Mouse (Mus musculus): Measurements from ENCODE around the gene Ptrh1.

DNA sequence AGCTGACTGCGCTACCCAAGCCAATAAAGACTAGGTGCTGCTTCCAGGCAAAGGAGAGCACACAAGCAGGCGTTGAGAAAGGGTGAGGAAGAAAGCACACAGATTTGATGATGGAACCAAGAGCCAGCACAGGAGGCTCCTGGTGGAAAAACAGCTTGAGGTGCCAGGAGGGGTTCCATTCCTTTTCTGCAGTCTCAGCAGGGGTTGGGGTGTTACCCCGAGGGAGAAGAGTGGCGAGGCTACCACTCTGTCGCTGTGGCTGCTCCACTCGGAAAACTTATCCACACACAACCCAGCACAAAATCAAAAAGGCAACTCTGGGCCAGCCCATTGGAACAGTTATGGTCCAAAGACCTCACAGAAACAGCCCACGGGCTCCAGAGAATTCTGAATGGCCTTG is 42.0 kb downstream of the Ptrh1 start:
- TF ChIP-seq CTCF (IDR thresholded peaks at IDR 0.05; ENCODE audit: low read depth) (no peak), EP300 (optimal IDR thresholded peaks at IDR 0.05) (no peak)
